Mouse (Mus musculus) G1E (cell line): ENCODE measurements at regions not wholly inside any gene's neighbourhood (a gene's known extent, or its start where the extent isn't known, plus 50 kb on each side); places are given as distances from the start of the nearest gene placed in this dataset.
"Not testable (repeated sequence)": the region's sequence is repeated elsewhere in the genome, so short reads cannot be mapped to it uniquely, and the experiment has no call there.

Source experiments
- ATAC-seq: 2 replicates; pipeline ENCODE4 v1.8.0; 2016; ENCODE audit warnings: mild to moderate bottlenecking; ENCODE audit not compliant: insufficient number of reproducible peaks, poor library complexity, low FRiP score, severe bottlenecking; ENCODE audit errors: extremely low read depth
- DNase-seq: peaks from one replicate; pipeline ENCODE4 v3.0.0; 2012; ENCODE audit warnings: low spot score
- H3K27me3 ChIP-seq: 2 replicates; pipeline ENCODE4 v1.6.1; 2012; ENCODE audit warnings: mild to moderate bottlenecking, low read length, inconsistent platforms; ENCODE audit not compliant: insufficient read depth
- H3K36me3 ChIP-seq: replicated peaks from 2 replicates; pipeline ENCODE3; 2012; ENCODE audit warnings: mild to moderate bottlenecking, inconsistent platforms
- H3K4me1 ChIP-seq: 2 replicates; pipeline ENCODE4 v1.6.1; 2012; ENCODE audit warnings: low read depth, low read length, inconsistent platforms, mixed read lengths; ENCODE audit not compliant: insufficient read depth
- H3K4me3 ChIP-seq: 2 replicates; pipeline ENCODE4 v1.5.1; 2012; ENCODE audit warnings: low read depth, mild to moderate bottlenecking, inconsistent platforms, low read length, moderate library complexity, mixed read lengths
- H3K9me3 ChIP-seq: replicated peaks from 2 replicates; pipeline ENCODE4 v1.6.1; 2012; ENCODE audit warnings: inconsistent platforms
- CTCF ChIP-seq: IDR thresholded peaks from 2 replicates; pipeline ENCODE4 v1.5.1; 2012; ENCODE audit warnings: low read depth, low read length, inconsistent platforms, mixed read lengths
- GATA1 ChIP-seq: IDR thresholded peaks from 2 replicates; pipeline ENCODE4 v1.6.1; 2012; ENCODE audit warnings: borderline replicate concordance, low read length, inconsistent platforms, mixed read lengths
- GATA2 ChIP-seq: IDR thresholded peaks from 2 replicates; pipeline ENCODE4 v1.6.1; 2012; ENCODE audit warnings: low read depth, low read length, inconsistent platforms, borderline replicate concordance
- POLR2AphosphoS5 ChIP-seq: IDR thresholded peaks from 2 replicates; pipeline ENCODE4 v1.6.1; 2012; ENCODE audit warnings: low read depth, low read length, inconsistent platforms; ENCODE audit not compliant: insufficient replicate concordance
- TAL1 ChIP-seq: conservative IDR thresholded peaks from 2 replicates; pipeline ENCODE4 v1.6.1; 2012; ENCODE audit warnings: low read depth, low read length, inconsistent platforms, mixed read lengths

DNA sequence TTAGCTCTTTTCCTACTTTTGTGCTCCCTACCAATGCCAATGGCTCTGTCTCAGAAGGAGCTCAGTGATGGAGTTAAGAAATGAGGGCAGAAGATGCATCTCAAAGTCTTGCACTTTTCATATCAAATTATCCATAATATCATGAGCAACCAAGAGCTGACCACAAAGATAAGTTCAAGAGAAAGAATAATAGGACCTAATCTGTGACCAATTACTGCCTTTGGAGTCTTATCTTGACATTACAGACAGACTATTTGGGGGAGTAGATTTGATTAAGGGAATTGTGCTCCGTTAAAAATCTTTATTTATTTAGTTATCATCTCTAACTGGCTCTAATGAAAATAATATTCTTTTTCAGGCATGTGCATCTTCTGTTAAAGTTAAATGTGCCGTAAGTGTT lies 189.1 kb upstream of the Irak1bp1 start:
- ATAC-seq (peak; percentile 79), DNase-seq (no peak)
- Histone ChIP-seq H3K36me3 (no peaks in the 10 kb centered on the region), H3K27me3 (peaks cover 3% of the 10 kb centered on the region; the same call in 1 of the 2 replicates), H3K4me1 (peaks cover 16% of the 10 kb centered on the region), H3K9me3 (no peaks in the 10 kb centered on the region), H3K4me3 (no peak overlapping the region)
- peak; percentile 48 for TF ChIP-seq TAL1
- TF ChIP-seq CTCF, result no peak

DNA sequence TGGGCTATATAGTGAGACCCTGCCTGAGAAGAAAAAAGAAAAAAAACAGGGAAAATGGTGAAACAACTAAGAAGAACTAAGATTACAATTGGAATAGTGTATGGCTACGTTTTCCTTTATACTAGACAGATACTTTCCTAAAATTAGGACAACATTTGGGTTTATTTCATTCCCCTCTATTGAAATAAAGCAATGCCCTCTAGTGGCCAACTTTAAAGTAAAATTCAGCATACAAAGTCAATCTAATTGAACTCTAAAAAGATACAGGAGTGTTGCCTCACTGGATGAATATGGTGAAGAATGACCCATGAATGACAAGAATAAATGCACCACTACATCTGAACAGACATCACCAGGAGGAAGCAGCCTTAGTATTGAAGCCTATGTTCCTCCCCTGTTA lies 185.4 kb upstream of the Irak1bp1 start:
- Histone ChIP-seq H3K27me3 (no peaks in the 10 kb centered on the region), H3K36me3 (no peaks in the 10 kb centered on the region), H3K4me3 (no peak overlapping the region), H3K9me3 (no peaks in the 10 kb centered on the region), H3K4me1 (peaks cover 16% of the 10 kb centered on the region)
- no peak for DNase-seq
- TF ChIP-seq GATA1, result no peak
- no peak for TF ChIP-seq CTCF
- TF ChIP-seq GATA2, result no peak
- no peak for TF ChIP-seq POLR2AphosphoS5
- no peak for ATAC-seq

DNA sequence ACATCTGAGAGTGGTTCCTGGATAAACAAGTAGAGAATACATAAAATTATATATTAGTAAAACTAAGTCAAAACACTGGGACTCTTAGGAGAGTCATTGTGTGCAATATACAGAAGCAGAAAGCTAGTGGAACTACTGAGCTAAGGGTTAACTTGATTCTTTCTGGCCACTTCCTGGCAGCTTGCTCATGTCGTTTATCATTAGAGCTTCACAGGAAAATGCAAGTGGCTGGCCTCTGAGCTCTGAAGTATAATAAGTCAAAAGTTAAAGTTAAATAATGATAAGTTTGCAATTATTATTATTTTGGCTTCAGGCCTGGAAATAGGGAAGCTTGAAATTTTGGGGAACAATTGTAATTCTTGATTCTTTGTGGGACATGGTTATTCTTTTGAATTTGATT lies 173.8 kb upstream of the Irak1bp1 start:
- not testable (repeated sequence) for H3K36me3 ChIP-seq, H3K9me3 ChIP-seq, H3K4me3 ChIP-seq, H3K4me1 ChIP-seq, ATAC-seq, DNase-seq, H3K27me3 ChIP-seq

DNA sequence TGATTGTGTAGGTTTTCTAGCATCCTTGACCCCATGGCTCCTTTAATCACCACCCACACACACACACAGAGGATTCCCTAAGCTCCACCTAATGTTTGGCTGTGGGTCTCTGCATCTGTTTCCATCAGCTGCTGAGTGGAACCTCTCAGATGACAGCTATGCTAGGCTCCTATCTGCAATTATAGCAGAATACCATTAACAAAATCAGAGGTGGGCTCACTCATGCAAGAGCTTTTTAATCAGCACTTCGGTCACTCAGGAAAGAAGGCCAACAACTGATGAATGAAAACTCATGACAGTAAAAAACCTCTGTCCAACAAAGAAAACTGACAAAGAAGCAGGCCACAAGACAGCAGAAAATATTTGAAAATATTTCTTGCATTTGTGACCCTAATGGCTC lies 147.1 kb upstream of the Irak1bp1 start:
- Histone ChIP-seq H3K4me3 (no peak overlapping the region), H3K27me3 (no peaks in the 10 kb centered on the region), H3K9me3 (peaks cover 6% of the 10 kb centered on the region), H3K4me1 (no peaks in the 10 kb centered on the region; the same call in 1 of the 2 replicates), H3K36me3 (no peaks in the 10 kb centered on the region)
- no peak for ATAC-seq
- DNase-seq, result no peak
- TF ChIP-seq TAL1 (no peak), POLR2AphosphoS5 (no peak), CTCF (no peak), GATA1 (no peak), GATA2 (no peak)

DNA sequence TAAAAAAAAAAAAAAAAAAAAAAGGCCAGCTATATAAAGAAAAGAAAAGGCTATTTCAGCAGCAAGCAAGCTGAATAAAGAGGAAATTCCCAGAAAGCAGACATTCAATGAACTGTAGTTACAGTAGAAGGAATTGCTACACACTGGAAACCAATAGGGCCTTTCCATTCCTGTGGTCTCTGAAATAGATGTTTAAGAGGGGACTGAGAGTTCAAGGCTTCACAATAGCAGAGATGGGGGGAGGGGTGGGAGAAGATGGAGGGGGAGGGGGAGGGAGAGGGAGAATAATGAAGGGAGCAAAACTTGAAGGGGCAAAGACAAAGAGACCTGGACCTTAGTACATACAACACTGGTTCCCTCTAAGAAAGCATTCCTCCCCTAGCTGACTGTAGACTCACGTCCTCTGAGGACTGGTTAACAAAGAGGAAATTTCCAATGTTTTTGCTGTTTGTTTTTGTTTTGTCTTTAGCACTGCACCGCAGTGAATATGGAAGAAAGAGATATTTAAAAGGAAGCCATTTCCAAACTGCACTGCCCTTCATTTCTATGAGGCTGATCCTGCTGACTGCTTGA lies 119.8 kb upstream of the Irak1bp1 start:
- no peaks in the 10 kb centered on the region for H3K27me3 ChIP-seq
- no peak for DNase-seq
- H3K4me1 ChIP-seq, result peaks cover 34% of the 10 kb centered on the region
- TF ChIP-seq POLR2AphosphoS5 (no peak), CTCF (no peak), GATA2 (no peak), GATA1 (no peak), TAL1 (no peak)
- no peak overlapping the region for H3K4me3 ChIP-seq
- ATAC-seq, result no peak
- no peaks in the 10 kb centered on the region for H3K9me3 ChIP-seq
- no peaks in the 10 kb centered on the region for H3K36me3 ChIP-seq

DNA sequence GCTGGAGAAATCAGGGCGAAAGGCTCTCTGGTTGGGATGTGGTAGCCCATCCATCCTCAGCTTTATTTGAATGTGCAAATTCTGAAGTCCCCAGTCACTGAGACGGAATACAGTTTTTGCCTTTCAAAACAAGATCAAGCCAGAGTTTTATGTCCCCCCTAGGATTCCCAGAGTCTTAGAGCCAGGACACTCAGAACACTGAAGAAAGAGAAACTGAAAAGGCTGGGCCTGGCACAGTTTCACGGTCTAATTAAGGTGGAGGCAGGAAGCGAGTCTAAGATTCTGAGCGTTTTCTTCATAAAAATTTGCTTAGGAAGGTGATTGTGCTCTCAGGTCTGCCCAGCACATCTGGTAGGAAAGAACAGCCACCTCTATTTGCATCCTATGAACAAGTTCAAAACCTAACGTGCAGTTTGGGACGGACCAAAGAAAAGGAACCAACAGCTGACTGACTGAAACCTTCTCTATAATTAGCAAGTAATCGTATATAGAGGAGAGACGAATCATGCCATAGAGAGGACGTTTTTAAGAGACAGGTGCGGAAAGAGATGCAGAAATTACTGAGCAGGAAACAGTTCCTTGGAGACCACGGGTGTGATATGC lies 119.2 kb upstream of the Irak1bp1 start:
- no peak for ATAC-seq
- no peak overlapping the region for H3K4me3 ChIP-seq
- H3K9me3 ChIP-seq, result no peaks in the 10 kb centered on the region
- TF ChIP-seq TAL1, result no peak
- TF ChIP-seq GATA1, result no peak
- TF ChIP-seq POLR2AphosphoS5, result no peak
- TF ChIP-seq CTCF, result no peak
- no peak for TF ChIP-seq GATA2
- peaks cover 34% of the 10 kb centered on the region for H3K4me1 ChIP-seq
- no peaks in the 10 kb centered on the region for H3K36me3 ChIP-seq
- no peak for DNase-seq
- no peaks in the 10 kb centered on the region for H3K27me3 ChIP-seq

DNA sequence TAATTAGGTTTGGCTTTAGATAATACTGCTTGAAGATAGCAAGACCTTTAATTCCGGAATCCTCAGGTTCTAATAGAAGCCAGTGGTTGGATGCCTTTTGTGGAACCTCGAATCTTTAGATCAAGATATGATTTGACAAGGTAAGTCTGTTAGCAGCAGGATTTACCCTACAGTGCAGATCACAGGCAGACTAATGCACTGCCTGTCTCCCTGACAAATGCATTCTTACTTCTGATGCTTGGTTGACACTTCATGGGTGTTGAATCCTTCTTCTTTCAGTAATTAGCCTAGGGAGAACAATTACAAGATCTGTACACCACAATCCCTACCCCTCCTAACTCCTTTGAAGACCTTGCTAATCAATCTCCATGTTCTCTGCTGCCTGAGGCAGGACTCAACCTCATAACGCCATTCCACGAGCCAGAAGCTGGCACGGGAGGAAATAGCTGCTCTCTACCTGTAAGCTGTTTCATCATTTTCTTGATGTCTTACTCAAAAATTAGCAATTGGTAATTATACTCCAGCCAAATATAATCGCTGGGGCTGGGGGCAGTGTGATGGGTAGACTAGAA lies 118.3 kb upstream of the Irak1bp1 start:
- Histone ChIP-seq H3K9me3 (no peaks in the 10 kb centered on the region), H3K4me1 (peaks cover 34% of the 10 kb centered on the region), H3K36me3 (no peaks in the 10 kb centered on the region), H3K4me3 (no peak overlapping the region), H3K27me3 (no peaks in the 10 kb centered on the region)
- ATAC-seq (no peak), DNase-seq (no peak)
- TF ChIP-seq TAL1, result no peak
- no peak for TF ChIP-seq POLR2AphosphoS5
- TF ChIP-seq GATA1, result no peak
- TF ChIP-seq CTCF, result no peak
- no peak for TF ChIP-seq GATA2
